Mouse (Mus musculus): ENCODE results near the gene Gm14401.
"Not testable (repeated sequence)": the region's sequence is repeated elsewhere in the genome, so short reads cannot be mapped to it uniquely, and the experiment has no call there.

Gene Gm14401

DNA sequence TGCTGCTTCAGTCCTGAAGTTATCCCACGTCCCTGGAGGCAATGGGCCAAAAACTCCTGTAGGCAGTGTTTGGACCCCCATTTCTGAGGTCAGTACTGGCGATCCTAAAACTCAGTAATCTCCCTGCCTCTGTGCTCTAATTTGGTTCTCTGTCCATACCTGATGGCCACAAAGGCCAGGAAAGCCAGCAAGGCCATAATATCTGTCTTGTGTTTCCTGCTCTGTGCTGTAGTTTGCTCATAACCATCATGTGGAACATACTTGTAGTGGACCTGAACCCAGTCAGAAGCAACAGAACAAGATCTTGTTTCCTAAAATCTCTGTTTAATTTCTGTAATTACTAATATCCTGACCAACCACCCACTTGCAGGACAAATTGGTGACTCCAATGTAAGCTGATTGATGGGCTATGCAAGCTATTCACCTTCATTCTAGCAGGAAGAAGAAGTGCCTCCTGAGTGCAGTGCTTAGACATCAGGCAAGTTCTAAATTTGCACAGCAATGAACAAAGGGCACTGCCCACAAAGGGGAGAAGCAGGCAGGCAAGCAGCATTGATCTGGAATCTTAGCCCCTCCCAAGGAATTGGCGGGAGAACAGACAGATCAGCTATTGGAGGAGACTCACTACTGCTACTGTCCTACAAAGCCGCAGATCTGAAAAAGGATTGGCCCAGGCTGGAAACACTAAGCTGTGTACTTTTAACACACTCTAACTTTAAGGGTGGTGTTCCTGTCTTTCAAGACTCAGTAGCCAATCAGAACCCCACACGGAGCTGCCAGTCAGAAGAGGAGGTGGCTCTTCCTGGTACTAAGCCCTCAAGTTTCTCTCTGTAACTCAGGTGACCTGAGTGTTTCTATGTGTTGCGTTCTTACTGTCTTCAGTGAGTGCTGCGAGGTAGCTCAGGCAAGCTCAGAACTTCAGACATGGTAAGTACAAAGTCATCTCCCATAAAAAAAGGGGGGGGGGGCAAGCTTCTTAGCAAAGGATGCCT lies at the start of gene Gm14401:
Gm14401 (plus strand) TSS at position 889 of the 992 bp plus-strand sequence.
- not testable (repeated sequence) for DNase-seq (ENCODE audit: low spot score in 2 of 2)

DNA sequence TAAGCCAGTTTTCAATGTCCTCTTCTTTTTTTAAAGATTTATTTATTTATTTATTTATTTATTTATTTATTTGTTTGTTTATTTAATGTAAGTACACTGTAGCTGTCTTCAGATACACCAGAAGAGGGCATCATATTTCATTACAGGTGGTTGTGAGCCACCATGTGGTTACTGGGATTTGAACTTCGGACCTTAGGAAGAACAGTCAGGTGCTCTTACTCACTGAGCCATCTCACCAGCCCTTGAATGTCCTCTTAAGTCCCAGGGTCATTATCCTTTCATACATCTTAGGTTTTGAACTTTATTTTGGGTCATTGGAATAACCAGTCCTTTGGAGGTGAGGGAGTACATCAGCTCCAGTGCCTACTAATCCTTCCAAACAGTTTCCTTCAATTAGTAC lies 1.3 kb upstream of the Gm14401 start:
- not testable (repeated sequence) for DNase-seq (ENCODE audit: low spot score in 2 of 2)

DNA sequence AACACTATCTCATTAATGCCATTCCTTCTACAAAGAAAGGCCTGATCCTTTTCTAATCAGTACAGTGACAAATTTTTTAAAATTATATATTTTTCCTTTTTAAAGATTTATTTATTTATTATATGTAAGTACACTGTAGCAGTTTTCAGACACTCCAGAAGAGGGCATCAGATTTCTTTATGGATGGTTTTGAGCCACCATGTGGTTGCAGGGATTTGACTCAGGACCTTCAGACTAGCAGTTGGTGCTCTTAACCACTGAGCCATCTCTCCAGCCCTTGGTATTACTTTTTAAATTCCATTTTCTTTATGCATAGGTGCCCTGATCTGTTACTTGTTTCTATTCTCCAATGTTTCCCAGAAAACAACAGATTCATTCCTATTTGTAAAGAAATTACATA lies 895 bp downstream of the Gm14401 start:
- not testable (repeated sequence) for DNase-seq (ENCODE audit: low spot score in 2 of 2)

DNA sequence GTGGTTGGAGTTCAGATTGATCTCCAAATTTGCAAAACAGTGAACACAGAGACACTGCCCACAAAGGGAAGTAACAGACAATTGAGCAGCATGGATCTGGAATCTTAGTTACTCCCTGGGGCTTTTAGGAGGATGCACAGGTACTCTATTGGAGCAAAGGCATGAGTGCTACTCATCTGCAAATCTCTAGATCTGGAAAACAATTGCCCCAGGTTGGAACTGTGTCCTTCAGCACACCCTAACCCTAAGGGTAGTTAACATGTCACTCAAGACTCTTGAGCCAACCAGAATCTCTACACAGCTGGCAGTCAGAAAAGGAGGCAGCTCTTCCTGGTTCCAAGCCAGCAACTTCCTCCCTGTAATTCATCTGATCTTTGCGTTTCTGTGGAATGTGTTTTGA lies 5.7 kb downstream of the Gm14401 start:
- DNase-seq (ENCODE audit: low spot score in 2 of 2) = not testable (repeated sequence)

DNA sequence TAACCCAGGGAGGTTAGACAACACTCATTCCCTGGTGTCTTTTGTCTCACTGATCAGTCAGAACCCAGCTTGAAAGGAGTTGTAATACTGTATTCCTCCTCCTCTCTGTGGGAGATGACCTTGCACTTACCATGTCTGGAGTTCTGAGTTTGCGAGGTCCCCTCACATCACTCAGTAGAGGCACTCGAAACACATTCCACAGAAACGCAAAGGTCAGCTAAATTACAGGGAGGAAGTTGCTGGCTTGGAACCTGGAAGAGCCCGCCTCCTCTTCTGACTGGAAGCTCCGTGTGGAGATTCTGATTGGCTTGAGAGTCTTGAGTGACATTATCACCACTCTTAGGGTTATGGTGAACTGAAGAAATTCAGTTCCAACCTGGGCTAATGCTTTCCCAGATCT lies 35.0 kb downstream of the Gm14401 start:
- not testable (repeated sequence) for DNase-seq (ENCODE audit: low spot score in 2 of 2)

DNA sequence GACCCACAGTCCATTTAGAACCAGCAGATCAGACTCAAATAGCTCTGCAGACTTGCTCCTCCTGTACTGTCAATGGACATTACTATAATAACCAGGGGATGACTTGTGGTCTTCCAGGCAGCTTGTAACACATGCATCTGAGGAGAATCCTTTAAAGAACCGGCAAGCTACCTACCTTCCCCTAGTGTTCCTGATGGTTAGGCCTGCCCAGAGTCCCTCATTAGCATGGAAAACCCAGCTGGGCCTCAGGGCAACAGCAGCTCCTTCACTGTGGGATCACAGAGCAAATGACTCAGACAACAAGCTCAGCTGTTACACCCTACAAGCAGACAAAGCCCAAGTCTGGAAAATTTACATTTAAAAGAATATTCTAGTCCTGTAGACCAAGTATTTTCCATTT lies 55.0 kb downstream of the Gm14401 start:
- not testable (repeated sequence) for DNase-seq (ENCODE audit: low spot score in 2 of 2)

Measured in left cerebral cortex, adult 9 months (tissue).